Mouse (Mus musculus): ENCODE measurements around the gene Lonp2.

The Lonp2 gene

GRCm38 (mm10) chr8:86712594-86712993 is 88.8 kb downstream of the Lonp2 start:
- DNase-seq (ENCODE audit: low read depth, low spot score), result no peak

GRCm38 (mm10) chr8:86713407-86714188 is 89.8 kb downstream of the Lonp2 start:
- DNase-seq (ENCODE audit: low read depth, low spot score), result no peak

GRCm38 (mm10) chr8:86718332-86718994 is 94.6 kb downstream of the Lonp2 start:
- DNase-seq (ENCODE audit: low read depth, low spot score), result no peak

- no peak for DNase-seq (ENCODE audit: low read depth, low spot score)
These were observed 95.5 kb downstream of the Lonp2 start for GRCm38 (mm10) chr8:86719368-86719767.

GRCm38 (mm10) chr8:86720756-86721459 is 97.1 kb downstream of the Lonp2 start:
- no peak for DNase-seq (ENCODE audit: low read depth, low spot score)

- DNase-seq (ENCODE audit: low read depth, low spot score), result no peak
These were observed 97.6 kb downstream of the Lonp2 start for GRCm38 (mm10) chr8:86721490-86721889.

GRCm38 (mm10) chr8:86726959-86727358 is 103.1 kb downstream of the Lonp2 start:
- no peak for DNase-seq (ENCODE audit: low read depth, low spot score)

GRCm38 (mm10) chr8:86728224-86728950 is 104.5 kb downstream of the Lonp2 start:
- DNase-seq (ENCODE audit: low read depth, low spot score), result no peak

GRCm38 (mm10) chr8:86730303-86730702 is 106.5 kb downstream of the Lonp2 start:
- no peak for DNase-seq (ENCODE audit: low read depth, low spot score)

GRCm38 (mm10) chr8:86730860-86731259 is 107.0 kb downstream of the Lonp2 start:
- no peak for DNase-seq (ENCODE audit: low read depth, low spot score)

GRCm38 (mm10) chr8:86734171-86734570 is 110.3 kb downstream of the Lonp2 start:
- DNase-seq (ENCODE audit: low read depth, low spot score), result no peak

GRCm38 (mm10) chr8:86734954-86735353 is 111.1 kb downstream of the Lonp2 start:
- DNase-seq (ENCODE audit: low read depth, low spot score), result no peak

- no peak for DNase-seq (ENCODE audit: low read depth, low spot score)
These were observed 111.7 kb downstream of the Lonp2 start for GRCm38 (mm10) chr8:86735446-86736111.

- DNase-seq (ENCODE audit: low read depth, low spot score), result no peak
These were observed 117.1 kb downstream of the Lonp2 start for GRCm38 (mm10) chr8:86740899-86741298.

- DNase-seq (ENCODE audit: low read depth, low spot score), result no peak
These were observed 117.8 kb downstream of the Lonp2 start for GRCm38 (mm10) chr8:86741627-86742026.

GRCm38 (mm10) chr8:86742605-86743345 is 118.9 kb downstream of the Lonp2 start:
- no peak for DNase-seq (ENCODE audit: low read depth, low spot score)

GRCm38 (mm10) chr8:86744313-86745220 is 120.7 kb downstream of the Lonp2 start:
- no peak for DNase-seq (ENCODE audit: low read depth, low spot score)

- no peak for DNase-seq (ENCODE audit: low read depth, low spot score)
These were observed 121.5 kb downstream of the Lonp2 start, which contains the start of the genes Gm10638 and Siah1a for GRCm38 (mm10) chr8:86745221-86745934. Gene Gm10638, plus strand, starts transcription at chr8:86745699. Gene Siah1a, minus strand, starts transcription at chr8:86745934.
